Mouse (Mus musculus): Measurements from ENCODE around the gene Napepld. TPM values are rescaled to one million over a fixed set of nuclear protein-coding genes. Genes with fewer than 3 reads are reported as not detected.

Napepld gene
- total and polyA plus RNA-seq, 3 experiments: 1.6 to 1.8 (median 1.7) TPM

Other genes starting within 250 kb of the Napepld start
- gene Lrrc17, start 157.8 kb downstream of the Napepld start, total RNA-seq (2012; rRNA removed): not detected in 2 replicates
- not detected in 2 replicates for gene Lrrc17, start 157.8 kb downstream of the Napepld start, total RNA-seq (2014; rRNA removed)
- gene Lrrc17, start 157.8 kb downstream of the Napepld start, polyA plus RNA-seq (2012; ENCODE audit: insufficient read length, low read depth): not detected in 2 replicates
- gene Fbxl13, start 55.8 kb downstream of the Napepld start, total RNA-seq (2012; rRNA removed): 0.29 and 0.30 TPM in 2 replicates
- gene Fbxl13, start 55.8 kb downstream of the Napepld start, total RNA-seq (2014; rRNA removed): 0.19 TPM in 1 of 2 replicates, not detected in the other
- gene Fbxl13, start 55.8 kb downstream of the Napepld start, polyA plus RNA-seq (2012; ENCODE audit: insufficient read length, low read depth): 0.14 TPM in 1 of 2 replicates, not detected in the other
- gene Armc10, start 55.6 kb downstream of the Napepld start, total RNA-seq (2012; rRNA removed): 36.5 and 39.1 TPM in 2 replicates
- 71.9 and 74.7 TPM in 2 replicates for gene Armc10, start 55.6 kb downstream of the Napepld start, total RNA-seq (2014; rRNA removed)
- 46.0 and 47.3 TPM in 2 replicates for gene Armc10, start 55.6 kb downstream of the Napepld start, polyA plus RNA-seq (2012; ENCODE audit: insufficient read length, low read depth)
- gene Pmpcb, start 35.7 kb upstream of the Napepld start, total RNA-seq (2012; rRNA removed): 113 and 121 TPM in 2 replicates
- gene Pmpcb, start 35.7 kb upstream of the Napepld start, total RNA-seq (2014; rRNA removed): 166 and 184 TPM in 2 replicates
- 123 and 165 TPM in 2 replicates for gene Pmpcb, start 35.7 kb upstream of the Napepld start, polyA plus RNA-seq (2012; ENCODE audit: insufficient read length, low read depth)
- gene Dnajc2, start 83.9 kb upstream of the Napepld start, total RNA-seq (2012; rRNA removed): 79.2 and 98.5 TPM in 2 replicates
- gene Dnajc2, start 83.9 kb upstream of the Napepld start, total RNA-seq (2014; rRNA removed): 138 and 151 TPM in 2 replicates
- 242 and 268 TPM in 2 replicates for gene Dnajc2, start 83.9 kb upstream of the Napepld start, polyA plus RNA-seq (2012; ENCODE audit: insufficient read length, low read depth)
- 115 and 161 TPM in 2 replicates for gene Psmc2, start 83.9 kb upstream of the Napepld start, total RNA-seq (2012; rRNA removed)
- 87.4 and 90.1 TPM in 2 replicates for gene Psmc2, start 83.9 kb upstream of the Napepld start, total RNA-seq (2014; rRNA removed)
- 208 and 232 TPM in 2 replicates for gene Psmc2, start 83.9 kb upstream of the Napepld start, polyA plus RNA-seq (2012; ENCODE audit: insufficient read length, low read depth)
- gene Slc26a5, start 164.2 kb upstream of the Napepld start, total RNA-seq (2012; rRNA removed): not detected in 2 replicates
- gene Slc26a5, start 164.2 kb upstream of the Napepld start, total RNA-seq (2014; rRNA removed): not detected in 2 replicates
- gene Slc26a5, start 164.2 kb upstream of the Napepld start, polyA plus RNA-seq (2012; ENCODE audit: insufficient read length, low read depth): not detected in 2 replicates